Mouse (Mus musculus) yolk sac, embryonic 10.5 days (tissue): ENCODE results near the gene Ick.
"Not testable (repeated sequence)": the region's sequence is repeated elsewhere in the genome, so short reads cannot be mapped to it uniquely, and the experiment has no call there.

Experiments
- DNase-seq: peaks from one replicate; pipeline ENCODE4 v3.0.0-alpha.2; 2017; ENCODE audit warnings: low spot score

Ick gene

DNA sequence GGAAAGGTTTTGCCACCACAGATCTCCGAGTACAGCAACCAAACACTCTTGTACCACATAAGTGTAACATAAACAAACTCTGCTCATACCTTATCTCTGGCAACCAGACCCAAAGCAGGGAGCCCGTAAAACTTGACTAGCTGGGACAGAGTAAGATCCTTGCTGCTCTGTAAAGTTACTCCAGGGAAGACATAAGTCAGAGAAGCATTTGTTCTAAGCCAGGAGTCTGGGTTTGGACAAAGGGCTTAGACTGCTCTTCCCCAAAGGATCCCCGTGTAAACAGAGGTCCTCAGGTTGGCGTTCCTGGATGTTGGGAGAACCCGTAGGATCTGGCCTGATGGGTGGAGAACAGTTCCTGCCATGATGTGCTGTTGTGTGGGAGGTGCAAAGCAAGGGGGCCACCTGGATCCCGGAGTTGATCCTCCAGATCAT is 3.5 kb upstream of the Ick start:
- no peak for DNase-seq

DNA sequence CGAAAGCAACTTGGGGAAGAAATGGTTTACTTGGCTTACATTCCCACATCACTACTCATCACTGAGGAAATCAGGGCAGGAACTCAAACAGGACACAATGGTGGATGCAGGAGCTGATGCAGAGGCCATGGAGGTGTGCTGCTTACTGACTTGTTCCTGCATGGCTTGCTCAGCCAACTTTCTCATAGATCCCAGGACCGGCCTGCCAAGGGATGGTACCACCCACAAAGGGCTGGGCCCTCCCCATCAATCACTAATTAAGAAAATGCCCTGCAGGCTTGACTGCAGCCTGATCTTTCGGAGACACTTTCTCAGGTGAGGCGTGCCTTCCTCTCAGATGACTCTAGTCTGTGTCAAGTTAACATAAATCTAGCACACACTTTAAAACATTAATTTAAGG is 2.2 kb upstream of the Ick start:
- no peak for DNase-seq

DNA sequence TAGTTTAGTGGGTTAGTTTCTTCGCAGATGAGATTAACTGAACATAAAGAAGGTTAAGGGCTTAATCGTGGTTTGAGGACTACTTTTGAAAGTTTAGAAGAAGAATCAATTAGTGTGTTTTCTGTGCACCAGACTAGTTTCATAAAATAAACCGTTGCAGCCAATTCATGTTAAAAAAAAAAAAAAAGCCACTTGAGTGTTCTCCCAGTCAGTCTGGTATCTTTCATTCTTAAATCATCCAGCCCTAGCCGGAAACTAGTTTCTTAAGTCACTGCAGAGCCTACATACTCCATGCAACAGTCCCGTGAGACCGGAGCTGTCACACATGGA is 1.4 kb upstream of the Ick start:
- no peak for DNase-seq

DNA sequence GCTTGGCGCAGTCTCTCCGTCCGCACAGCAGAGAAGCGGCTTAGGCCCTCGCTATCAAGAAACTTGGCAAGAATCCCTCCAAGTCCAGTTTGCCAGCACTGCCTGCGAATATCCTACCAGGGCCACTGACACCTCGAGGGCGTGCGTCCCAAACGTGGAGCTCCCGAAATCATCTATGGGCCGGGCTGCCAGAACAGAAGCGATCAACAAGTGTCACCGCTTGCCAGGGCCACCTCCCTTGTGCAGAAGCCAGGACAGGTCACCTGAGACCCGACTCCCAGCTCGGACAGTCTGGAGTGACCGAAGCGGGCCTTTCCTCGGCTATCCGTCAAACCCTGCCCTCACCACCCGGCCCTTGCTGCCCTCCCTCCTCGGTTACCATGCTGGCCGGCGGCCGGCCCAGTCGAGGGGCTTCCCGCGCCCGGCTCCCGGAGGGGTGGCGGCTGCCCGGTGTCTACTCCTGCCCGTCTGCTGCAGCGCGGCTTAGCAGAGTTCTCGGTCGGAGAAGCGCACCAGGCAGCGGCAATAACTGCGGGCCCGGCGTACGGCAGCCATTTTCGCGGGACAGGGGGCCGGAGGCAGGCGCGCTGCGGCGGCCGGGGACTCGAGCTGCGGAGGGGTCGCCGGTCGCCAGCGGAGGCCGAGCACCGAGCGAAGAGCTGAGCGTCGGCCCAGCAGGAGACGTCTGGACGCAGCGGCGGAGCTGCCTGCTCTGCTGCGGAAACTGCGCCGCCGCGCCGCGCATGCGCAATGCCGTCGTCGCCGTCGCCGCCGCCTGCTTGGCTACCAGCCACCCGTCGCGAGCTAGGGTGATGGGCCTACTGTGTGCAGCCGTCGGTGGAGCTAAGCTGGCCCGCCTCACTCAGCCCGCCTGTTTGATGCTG is 838 bp upstream of the Ick start:
- peak; percentile 86 for DNase-seq

DNA sequence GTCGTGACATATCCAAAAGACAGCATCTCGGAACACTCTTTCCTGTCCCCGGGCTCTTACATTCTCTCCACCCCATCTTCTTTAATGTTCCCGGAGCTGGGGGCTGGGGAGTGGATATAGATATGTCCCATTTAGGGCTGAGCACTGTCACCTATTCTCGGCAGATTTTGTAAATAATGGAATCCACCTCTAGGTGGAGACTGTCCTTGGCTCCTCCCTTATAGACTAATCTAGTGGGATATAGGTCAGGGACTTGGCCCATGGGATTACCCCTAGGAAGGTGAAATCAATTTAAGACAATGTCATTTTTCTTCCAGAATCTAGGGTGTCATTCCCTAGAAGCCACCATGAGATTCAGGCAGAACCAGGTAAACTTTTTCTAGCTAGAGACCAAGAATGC is 664 bp downstream of the Ick start:
- no peak for DNase-seq

DNA sequence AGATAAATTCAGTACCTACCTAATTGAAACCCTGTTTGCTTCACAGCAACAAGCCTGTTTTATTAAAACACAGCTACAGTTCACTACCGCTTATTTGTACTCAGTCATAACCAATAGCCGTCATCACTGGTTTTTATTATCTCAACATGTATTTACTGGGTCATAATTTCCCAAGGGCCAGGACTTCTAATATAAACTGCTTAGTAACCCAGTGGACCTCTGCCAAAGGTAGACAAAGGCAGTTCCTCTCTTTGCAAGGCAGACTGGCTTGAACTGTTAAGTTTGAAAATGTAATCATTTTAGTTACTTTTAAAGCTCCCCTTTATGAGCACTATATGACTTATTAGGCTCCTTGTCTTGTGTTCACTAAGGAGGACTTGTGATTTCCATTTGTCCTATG is 2.5 kb downstream of the Ick start:
- no peak for DNase-seq

DNA sequence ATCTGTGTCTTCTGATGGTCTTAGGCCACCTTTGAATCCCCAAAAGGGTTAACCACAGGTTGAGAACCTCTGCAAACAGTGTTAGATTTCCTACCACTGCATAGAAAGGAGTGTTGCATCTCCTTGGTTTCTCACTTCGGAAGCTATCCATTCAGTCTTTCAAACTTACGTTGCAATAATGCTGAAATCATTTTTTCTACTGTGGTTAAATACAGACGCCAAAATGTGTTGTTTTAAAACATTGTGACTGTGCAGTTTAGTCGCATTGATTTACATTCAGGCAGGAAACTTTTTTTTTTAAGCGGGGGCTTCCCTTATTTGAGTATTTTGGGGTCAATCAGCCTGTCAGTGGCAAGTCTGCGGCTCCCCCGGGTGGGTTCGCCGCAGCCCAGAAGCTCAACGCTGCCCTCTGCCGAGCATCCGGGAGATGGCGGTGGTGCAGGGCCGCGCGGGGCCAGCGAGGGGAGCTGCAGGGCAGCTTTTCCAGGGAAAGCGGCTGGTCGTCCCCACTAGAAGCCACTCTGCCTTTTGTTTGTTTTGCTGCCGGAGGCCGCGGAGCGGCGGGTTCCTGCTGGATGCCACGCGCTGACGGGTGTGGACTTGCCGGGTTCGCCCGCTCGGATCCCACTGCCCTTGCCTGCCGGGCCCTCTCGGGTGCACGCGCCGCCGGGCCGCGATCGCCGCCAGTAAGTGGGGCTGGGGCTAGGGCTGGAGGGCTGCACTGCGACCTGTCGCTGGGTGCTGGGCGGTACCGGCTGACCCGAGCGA is 4.0 kb downstream of the Ick start:
- DNase-seq, result peak; percentile 89

DNA sequence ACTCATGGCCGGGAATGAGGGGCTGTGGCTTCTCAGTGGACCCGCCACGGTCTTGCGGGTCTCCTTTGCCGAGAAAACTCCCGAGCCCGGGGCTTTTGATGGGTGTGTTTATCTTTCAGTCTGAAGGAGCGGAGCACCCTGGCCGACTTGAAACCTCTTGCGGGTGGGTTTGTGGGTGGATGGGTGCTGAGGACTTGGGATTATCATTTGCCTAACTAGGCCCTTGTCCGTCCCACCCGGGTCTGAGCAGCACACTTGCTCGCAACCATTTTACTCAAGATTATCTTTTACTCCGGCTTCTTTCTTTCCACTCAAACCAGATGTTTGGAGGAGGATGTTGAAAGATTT is 4.5 kb downstream of the Ick start:
- no peak for DNase-seq

DNA sequence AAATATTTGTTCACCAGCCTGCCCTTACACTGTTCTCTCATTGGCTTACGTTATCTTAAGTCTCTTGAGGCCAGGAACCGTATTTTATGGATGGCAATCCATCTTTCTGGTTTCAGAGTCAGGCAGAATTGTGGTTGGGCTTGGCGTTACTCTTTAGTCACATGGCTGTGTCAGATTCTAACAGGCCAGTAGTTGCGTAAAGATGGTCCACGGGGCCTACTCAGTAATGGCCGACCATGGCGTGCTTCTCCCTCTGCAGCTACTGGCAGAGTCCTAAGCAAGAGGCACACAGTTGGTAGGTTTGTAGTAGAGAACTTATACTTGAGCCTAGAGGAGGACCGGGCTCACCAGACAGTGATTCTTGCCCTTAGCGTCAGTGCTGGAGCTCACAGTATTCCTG is 6.8 kb downstream of the Ick start:
- no peak for DNase-seq

DNA sequence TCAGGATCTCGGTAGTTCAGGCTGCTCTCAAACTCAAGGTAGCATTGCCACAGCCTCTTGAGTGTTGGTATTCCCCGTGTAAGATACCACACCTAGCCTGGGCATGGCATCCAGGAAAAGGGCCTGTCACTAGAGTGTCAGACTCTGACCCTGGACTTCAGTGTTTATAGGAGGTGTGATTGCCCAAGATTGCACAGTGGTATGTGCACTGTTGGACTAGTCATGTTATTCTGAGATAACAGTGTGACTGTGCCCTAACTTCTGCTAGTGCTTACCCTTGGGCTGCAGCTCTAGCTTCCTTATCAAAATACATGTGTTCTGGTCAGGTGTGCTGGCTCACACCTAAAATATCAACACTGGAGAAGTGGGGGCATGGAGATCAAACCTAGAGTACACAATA is 8.7 kb downstream of the Ick start:
- DNase-seq, result peak; percentile 47

DNA sequence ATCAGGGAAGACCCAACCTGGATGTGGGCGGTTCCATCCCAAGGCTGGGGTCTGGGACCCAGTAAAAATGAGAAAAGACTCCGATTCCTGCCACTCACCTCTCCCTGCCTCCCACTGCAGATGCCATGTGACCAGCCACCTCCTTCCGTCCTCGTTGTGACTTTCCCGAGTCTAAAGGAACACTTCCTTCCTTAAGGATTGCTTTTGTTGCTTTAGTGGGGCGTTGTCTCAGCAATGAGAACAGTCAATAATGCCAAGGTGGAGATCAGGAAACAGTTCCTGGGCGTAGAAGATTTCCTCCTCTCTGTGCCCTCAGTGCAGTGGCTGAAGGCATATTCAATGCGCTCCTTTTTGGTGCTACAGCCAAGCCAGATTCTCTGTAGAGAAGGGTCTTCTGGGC is 12.4 kb downstream of the Ick start:
- no peak for DNase-seq

DNA sequence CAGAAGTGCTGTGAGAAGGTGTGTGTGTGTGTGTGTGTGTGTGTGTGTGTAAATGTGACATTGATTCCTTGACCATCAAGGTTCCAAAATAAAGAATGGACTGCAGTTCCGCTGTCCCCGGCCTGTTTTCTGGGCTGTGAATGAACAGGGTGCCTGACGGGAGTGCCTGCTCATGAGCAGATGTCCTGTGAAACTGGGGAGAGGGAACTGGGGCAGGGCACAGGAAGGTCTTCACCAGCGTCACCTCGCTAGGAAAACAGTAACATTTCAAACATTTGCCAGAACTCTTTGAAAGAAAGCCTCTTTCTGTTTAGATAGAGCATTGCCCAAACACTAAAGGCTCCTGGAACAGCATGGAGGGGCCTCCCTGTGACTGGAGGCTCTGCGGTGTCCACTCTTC is 13.0 kb downstream of the Ick start:
- no peak for DNase-seq

DNA sequence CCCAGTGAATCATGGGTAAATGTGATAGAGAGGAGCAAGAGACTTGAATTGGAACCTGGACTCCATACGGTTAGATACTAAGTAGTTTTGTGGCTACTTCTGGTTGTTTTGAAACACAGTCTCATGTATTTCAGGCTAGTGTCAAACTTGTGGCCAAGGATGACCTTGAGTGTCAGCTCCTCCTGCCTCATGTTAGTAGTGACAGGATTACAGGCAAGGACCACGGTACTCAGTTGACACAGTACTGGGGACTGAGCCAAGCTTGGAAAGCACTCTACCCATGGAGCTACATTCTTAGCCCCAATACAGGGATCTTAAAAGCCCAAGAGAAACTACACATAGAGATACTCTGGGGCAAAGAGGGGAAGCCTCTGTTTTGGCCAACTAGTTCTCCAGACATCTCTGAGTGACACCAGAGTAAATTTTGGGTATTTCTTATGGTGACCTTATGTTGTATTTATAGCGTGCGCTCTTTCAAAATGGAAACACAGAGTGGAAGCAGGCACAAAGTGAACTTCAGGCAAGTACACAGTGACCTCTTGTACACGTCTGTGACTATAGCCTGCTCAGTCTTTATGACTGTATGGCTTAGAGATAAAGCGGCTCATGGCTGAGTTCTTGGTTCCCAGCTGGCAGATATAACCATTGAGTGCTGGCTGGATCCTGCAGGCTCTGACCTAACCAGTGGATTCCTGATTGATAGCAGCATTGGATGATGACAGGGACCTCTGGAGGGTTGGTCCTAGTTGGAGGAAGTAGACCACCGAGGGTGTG is 14.1 kb downstream of the Ick start:
- no peak for DNase-seq

DNA sequence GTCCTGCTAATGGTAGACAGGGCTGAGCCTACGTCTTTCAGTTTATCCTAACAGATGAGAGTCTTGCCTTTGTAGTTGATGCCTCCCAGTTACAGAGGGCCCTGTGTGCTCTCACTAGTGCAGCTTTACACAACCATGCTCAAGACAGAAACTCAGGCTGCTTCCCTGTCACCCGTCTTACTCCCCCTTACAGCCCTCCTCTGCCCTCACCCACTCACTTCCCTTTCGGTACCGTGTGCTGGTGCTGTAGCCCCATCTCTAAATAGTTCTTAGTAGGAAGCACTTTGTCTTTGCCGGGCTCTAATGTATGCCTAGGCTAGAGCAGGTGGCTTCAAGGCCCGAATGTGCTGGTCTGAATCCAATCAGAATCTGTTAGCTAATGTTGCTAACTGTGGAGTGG is 15.3 kb downstream of the Ick start:
- no peak for DNase-seq

DNA sequence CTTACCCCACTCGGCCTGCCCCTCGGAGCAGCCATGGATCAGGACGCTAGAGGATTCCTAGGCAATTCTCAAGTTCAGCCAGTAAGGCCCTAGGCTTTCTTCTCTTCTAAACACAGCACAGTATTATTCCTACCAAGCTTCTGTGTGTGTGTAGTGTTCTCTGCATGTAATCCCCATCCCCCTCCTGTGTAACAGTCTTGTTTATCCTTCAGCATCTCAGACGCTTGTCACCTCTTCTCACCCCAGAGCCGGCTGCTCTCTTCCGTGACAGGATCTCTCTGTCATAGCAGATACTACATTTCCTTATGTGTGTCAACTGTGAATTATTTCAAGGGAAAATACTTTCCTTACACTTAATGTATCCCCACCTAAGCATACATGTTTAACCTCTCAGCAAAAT is 17.0 kb downstream of the Ick start:
- DNase-seq, result no peak

DNA sequence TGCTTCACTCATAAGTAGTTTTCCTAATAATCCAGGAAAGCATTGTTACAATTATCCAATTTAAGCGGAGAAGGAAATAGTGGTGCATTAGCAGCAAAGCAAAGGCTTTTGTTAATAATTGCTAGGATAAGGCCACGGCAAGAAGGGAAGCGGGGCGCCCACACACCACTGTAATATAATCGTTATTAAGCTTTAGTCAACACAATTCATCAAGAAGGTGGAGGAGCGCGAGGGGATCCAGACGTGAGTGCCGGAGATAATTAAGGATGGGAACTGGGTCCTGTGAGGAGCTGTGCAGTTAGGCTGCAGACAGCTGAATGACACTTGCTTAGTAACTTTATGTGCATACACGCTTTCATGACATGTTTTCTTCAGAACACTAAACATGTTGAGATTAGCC is 17.7 kb downstream of the Ick start:
- DNase-seq, result no peak

DNA sequence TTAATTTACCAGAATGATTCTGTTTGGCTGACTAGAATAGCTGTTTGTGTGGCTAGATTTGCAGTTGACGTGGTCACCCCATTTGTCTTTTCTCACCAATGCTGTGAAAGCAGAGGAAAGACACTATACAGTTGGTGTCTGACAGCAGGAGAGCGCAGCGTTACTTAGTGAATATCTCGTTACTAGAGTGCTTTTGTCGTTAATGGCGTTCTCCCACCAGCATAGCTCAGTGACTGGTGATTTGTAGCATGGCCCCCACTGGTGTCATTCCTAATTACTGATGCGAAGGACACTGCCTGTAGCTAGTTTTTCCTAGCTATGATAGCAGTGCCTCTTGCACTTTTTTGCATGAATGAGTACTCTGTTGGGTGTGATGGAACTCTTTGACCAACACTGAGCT is 26.7 kb downstream of the Ick start:
- DNase-seq, result no peak

DNA sequence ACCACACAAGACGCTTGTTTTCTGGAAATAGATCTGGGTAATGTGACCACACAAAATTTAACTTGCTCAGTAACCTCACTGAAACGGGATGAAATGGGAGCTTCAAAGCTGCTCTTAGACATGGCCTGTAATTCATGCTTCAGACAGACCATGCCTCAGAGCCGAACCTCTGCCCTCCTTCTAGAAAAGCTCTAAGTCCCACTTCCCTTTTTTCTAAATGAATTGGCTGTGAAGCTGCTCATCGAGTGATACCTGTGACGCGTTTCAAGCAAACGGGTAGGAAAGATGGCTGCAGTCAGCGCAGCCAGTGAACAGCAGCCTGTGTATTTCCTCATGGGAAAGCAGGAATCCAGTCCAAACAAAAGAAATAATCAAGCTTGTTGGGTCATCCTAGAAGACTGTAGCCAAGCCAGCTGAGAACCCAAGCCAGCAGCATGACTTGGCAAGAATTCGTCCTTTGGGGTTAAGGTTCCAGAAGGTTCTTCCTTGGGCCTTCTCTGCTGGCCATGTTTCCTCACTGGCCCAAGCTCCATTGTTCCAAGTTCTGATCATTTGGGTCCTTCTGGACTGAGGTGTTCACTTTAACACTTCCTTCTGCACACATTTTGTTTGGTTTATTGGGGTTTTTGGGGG is 29.2 kb downstream of the Ick start:
- no peak for DNase-seq

DNA sequence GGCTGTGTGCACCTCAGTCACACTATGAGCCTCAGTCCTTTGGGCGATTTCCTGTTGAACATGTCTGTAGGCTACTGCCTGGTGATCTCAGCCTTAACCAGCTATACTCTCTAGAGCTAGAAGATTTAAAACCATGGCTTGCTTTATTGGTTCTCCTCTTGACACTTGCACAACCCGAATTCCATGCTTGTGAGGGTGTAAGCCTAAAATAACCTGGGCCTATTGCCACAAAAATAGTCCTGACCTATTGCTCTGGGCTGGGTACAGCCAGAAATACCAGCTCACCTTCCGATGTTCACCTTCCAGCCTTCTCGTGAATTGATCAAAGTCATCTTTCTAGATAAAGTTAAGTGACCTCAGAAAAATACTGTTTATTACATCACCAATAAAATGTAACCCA is 30.5 kb downstream of the Ick start:
- no peak for DNase-seq

DNA sequence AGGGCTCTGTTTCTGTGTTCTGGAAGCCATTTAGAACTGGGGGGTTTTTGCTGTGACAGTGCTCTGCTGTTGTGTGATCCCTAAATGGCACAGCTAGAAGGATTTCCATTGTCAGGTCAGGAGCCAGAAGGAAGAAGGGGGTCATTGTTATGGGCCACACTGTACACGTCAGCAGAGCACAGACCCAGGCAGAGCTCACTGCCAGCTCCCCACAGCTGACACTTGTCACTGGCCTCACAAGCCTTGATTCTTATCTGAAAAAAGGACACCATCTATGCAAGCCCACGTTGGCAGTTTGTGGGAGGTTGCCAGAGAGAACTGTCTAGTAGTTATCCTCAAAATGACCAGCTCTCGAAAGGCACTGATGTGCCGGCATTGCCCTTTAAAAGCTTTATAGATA is 37.1 kb downstream of the Ick start:
- DNase-seq, result no peak

DNA sequence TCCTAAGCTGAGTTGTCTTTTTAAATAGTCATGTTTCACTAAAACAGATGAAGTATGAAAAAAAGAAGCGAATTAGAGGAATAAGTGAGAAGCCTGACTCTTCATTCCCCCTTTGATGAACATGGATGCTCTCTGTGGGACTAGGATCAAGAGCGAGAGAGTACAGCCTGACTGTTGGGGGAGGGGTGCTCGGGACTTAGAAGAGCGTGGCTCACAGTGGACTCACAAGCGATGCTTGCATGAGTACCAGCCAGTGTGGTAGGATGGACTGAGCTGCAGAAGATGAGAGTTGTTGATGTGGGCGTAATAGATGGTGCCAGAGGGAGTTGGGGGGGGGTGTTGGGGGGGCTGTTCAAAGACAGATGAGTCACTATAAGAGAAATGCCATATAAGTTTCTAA is 37.6 kb downstream of the Ick start:
- DNase-seq, result no peak

DNA sequence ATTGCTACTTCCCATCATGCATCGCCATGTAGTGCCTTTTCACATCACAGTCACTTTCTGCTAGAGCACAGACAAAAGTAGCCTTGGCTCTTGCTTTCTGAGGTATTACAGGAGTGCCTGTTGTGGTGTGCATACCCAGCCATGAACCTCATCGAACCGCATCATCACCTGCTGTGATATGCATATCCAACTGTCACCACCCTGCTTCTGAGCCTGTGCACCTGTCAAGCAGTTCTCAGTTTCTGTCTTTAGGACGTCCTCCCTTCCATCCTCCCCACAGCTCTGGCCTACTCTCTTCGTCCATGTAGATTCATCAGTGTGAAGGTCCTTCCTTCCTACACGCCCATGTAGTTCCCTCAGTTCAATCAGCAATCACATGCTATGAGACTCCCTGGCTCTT is 39.2 kb downstream of the Ick start:
- DNase-seq, result no peak

DNA sequence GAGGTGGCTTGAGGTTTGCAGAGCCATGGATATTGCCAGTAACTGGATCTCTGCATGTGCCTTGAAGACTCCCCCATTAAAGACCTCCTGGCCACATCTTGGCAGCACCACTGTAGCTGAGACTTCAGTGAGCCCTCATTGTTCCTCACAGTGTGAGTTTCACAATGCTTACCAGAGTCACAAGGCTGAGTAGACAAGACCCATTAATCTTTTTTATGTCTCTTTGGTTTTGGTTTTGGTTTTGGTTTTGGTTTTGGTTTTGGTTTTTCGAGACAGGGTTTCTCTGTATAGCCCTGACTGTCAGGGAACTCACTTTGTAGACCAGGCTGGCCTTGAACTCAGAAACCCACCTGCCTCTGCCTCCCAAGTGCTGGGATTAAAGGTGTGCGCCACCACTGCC is 40.8 kb downstream of the Ick start:
- not testable (repeated sequence) for DNase-seq
